14 mouse cellular contexts compared by ENCODE assay signal in genomic region chr1:176810161-176810560, GRCm38 (mm10).
"Had no signal": no experiment of that assay in that cellular context is flagged by ENCODE, and none has a peak within 500 bp of the region (broad histone marks: within the 10 kb centered on the region; RNA-seq: fewer than 3 reads in every experiment).

No protein-coding gene starts in this region.

- H3K4me3 ChIP-seq: midbrain, embryonic 10.5 days; midbrain, embryonic 12.5 days; neural tube, embryonic 12.5 days; stomach, embryonic 15.5 days had no signal

- H3K27ac ChIP-seq: midbrain, embryonic 10.5 days; midbrain, embryonic 12.5 days; neural tube, embryonic 12.5 days; stomach, embryonic 15.5 days; stomach, postnatal 0 days had no signal

- H3K9ac ChIP-seq: lung, embryonic 14.5 days; midbrain, embryonic 12.5 days; neural tube, embryonic 12.5 days; stomach, embryonic 15.5 days had no signal

- H3K9me3 ChIP-seq: midbrain, embryonic 10.5 days; midbrain, embryonic 12.5 days; neural tube, embryonic 12.5 days; stomach, embryonic 15.5 days had no signal

- H3K27me3 ChIP-seq: midbrain, embryonic 12.5 days; neural tube, embryonic 12.5 days; stomach, embryonic 15.5 days had no signal

- ATAC-seq: midbrain, embryonic 16.5 days had no signal

- DNase-seq: lung, embryonic 14.5 days; lung, postnatal 10 days; lung, postnatal 4 days; midbrain, embryonic 14.5 days; right cerebral cortex, postnatal 14 days; thymus, adult 2 months; thymus, postnatal 25 days; thymus, postnatal 4 days had no signal

- H3K4me1 ChIP-seq: stomach, embryonic 15.5 days had no signal

- H3K4me2 ChIP-seq: stomach, embryonic 15.5 days had no signal

- H3K36me3 ChIP-seq: midbrain, embryonic 10.5 days; midbrain, embryonic 12.5 days; neural tube, embryonic 12.5 days; stomach, embryonic 15.5 days had no signal
